Mouse (Mus musculus) lung, postnatal 36 days (tissue): ENCODE results near the gene Mms19.
"Not testable (repeated sequence)": the region's sequence is repeated elsewhere in the genome, so short reads cannot be mapped to it uniquely, and the experiment has no call there.

Experiments
- DNase-seq: peaks from one replicate; pipeline ENCODE4 v3.0.0; 2022; ENCODE audit warnings: mixed read lengths

Mms19 gene

GRCm38 (mm10) chr19:41933179-41934086 is 47.5 kb downstream of the Mms19 start, which contains the start of the genes Exosc1 and Zdhhc16:
Gene Exosc1 (minus strand): TSS chr19:41933423.
Gene Zdhhc16 (plus strand): TSS chr19:41933480.
- peak; percentile 99 for DNase-seq

- DNase-seq = no peak
Measured at GRCm38 (mm10) chr19:41932686-41933085, 48.3 kb downstream of the Mms19 start.

- DNase-seq = no peak
Measured at GRCm38 (mm10) chr19:41920412-41921067, 60.4 kb downstream of the Mms19 start.

- no peak for DNase-seq
Measured at GRCm38 (mm10) chr19:41919471-41919870, 61.5 kb downstream of the Mms19 start.

- no peak for DNase-seq
Measured at GRCm38 (mm10) chr19:41916853-41917252, 64.1 kb downstream of the Mms19 start.

- no peak for DNase-seq
Measured at GRCm38 (mm10) chr19:41915294-41915693, 65.7 kb downstream of the Mms19 start.

GRCm38 (mm10) chr19:41914592-41914882 is 66.4 kb downstream of the Mms19 start:
- DNase-seq = not testable (repeated sequence)

- DNase-seq = peak; percentile 27
Measured at GRCm38 (mm10) chr19:41913774-41914591, 67.0 kb downstream of the Mms19 start.

GRCm38 (mm10) chr19:41912121-41913080 is 68.6 kb downstream of the Mms19 start:
- DNase-seq = peak; percentile 40

GRCm38 (mm10) chr19:41911178-41912073 is 69.5 kb downstream of the Mms19 start, which contains the start of gene Pgam1:
Gene Pgam1 (plus strand): TSS chr19:41911923.
- DNase-seq = peak; percentile 96

- no peak for DNase-seq
Measured at GRCm38 (mm10) chr19:41910396-41910795, 70.6 kb downstream of the Mms19 start.

GRCm38 (mm10) chr19:41908736-41909135 is 72.2 kb downstream of the Mms19 start:
- no peak for DNase-seq

- no peak for DNase-seq
Measured at GRCm38 (mm10) chr19:41907079-41907760, 73.7 kb downstream of the Mms19 start.

GRCm38 (mm10) chr19:41906311-41907078 is 74.5 kb downstream of the Mms19 start:
- no peak for DNase-seq

- no peak for DNase-seq
Measured at GRCm38 (mm10) chr19:41905246-41905645, 75.7 kb downstream of the Mms19 start.

GRCm38 (mm10) chr19:41902848-41903593 is 77.9 kb downstream of the Mms19 start:
- DNase-seq = no peak

- DNase-seq = no peak
Measured at GRCm38 (mm10) chr19:41901696-41902095, 79.3 kb downstream of the Mms19 start.

GRCm38 (mm10) chr19:41900495-41901090 is 80.4 kb downstream of the Mms19 start:
- DNase-seq = peak; percentile 33
